Mouse (Mus musculus) embryonic fibroblast, embryonic 13.5 days (primary cell): ENCODE results near the gene Ppp4r3b.

Experiments used
- CTCF ChIP-seq: IDR thresholded peaks from 2 replicates; pipeline ENCODE4 v1.5.1; 2011; ENCODE audit warnings: mild to moderate bottlenecking, control low read depth, low read length, moderate library complexity, borderline replicate concordance; ENCODE audit not compliant: insufficient read depth
- POLR2A ChIP-seq: IDR thresholded peaks from 2 replicates; pipeline ENCODE4 v1.6.1; 2011; ENCODE audit warnings: low read depth, mild to moderate bottlenecking, control low read depth, low read length, moderate library complexity

DNA sequence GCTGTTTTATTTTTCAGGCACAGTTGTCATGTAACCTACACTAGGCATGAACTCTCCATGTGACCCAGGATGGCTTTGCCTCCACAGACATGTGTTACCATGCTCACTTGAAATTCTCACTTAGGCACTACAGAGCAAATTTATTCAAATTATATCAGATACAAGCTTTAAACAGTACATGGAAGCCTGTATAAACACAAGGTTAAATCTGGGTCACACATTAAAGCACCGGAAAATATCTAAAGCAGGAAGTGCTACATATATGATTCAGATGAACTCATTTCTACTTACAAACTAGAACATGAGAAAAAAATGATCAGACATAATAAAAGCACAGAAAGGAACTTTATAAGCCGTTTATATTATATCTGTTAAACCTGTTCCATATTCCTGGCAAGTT lies 52.1 kb downstream of the Ppp4r3b start:
- TF ChIP-seq CTCF = no peak
- no peak for TF ChIP-seq POLR2A
